Mouse (Mus musculus) cortical plate, adult 2 months (tissue): ENCODE measurements around the gene Ttc37.

ENCODE experiments used
- CTCF ChIP-seq: fragments of 200-500 bp; IDR thresholded peaks from 2 replicates; pipeline ENCODE4 v1.5.1; 2011; ENCODE audit warnings: mild to moderate bottlenecking, control low read depth, low read length; ENCODE audit not compliant: insufficient read depth; ENCODE audit errors: extremely low read depth
- POLR2A ChIP-seq: fragments of 200-500 bp; IDR thresholded peaks from 2 replicates; pipeline ENCODE4 v1.6.1; 2011; ENCODE audit warnings: mild to moderate bottlenecking, low read length, control low read depth; ENCODE audit not compliant: insufficient read depth; ENCODE audit errors: extremely low read depth

GRCm38 (mm10) chr13:76141117-76141808 is 42.7 kb downstream of the Ttc37 start:
- no peak for TF ChIP-seq POLR2A
- TF ChIP-seq CTCF: no peak
